Mouse (Mus musculus) heart, embryonic 11.5 days (tissue): Measurements from ENCODE around the gene Zc3h12b. TPM values are rescaled to one million over a fixed set of nuclear protein-coding genes. Genes with fewer than 3 reads are reported as not detected.
A peak's percentile ranks its signal among the peaks of the same experiment; 100 is the strongest.

Experiments
- ATAC-seq: fragments of 200-750 bp; cut with Nextera tagmentation; replicated peaks from 2 replicates; pipeline ENCODE4 v1.8.0; 2017; ENCODE audit warnings: moderate library complexity; ENCODE audit not compliant: insufficient number of reproducible peaks, low FRiP score, low TSS enrichment
- H3K27ac ChIP-seq: fragments of 300-500 bp; sonication (generic); 2 replicates; pipeline ENCODE4 v1.5.1; 2014; ENCODE audit warnings: mild to moderate bottlenecking, low read depth, low read length
- H3K27me3 ChIP-seq: fragments of 300-500 bp; sonication (generic); 2 replicates; pipeline ENCODE4 v1.6.1; 2014; ENCODE audit warnings: mild to moderate bottlenecking, low read length, mixed read lengths; ENCODE audit not compliant: control insufficient read depth, insufficient read depth
- H3K36me3 ChIP-seq: fragments of 300-500 bp; sonication (generic); 2 replicates; pipeline ENCODE4 v1.6.1; 2014; ENCODE audit warnings: mild to moderate bottlenecking, low read length, moderate library complexity, mixed read lengths; ENCODE audit not compliant: control insufficient read depth, insufficient read depth
- H3K4me1 ChIP-seq: fragments of 300-500 bp; sonication (generic); 2 replicates; pipeline ENCODE4 v1.6.1; 2014; ENCODE audit warnings: low read length; ENCODE audit not compliant: control insufficient read depth, insufficient read depth
- H3K4me2 ChIP-seq: fragments of 300-500 bp; sonication (generic); 2 replicates; pipeline ENCODE4 v1.6.1; 2014; ENCODE audit warnings: mild to moderate bottlenecking, moderate library complexity
- H3K4me3 ChIP-seq: fragments of 300-500 bp; sonication (generic); 2 replicates; pipeline ENCODE4 v1.5.1; 2014; ENCODE audit warnings: low read depth, low read length
- H3K9ac ChIP-seq: fragments of 300-500 bp; sonication (generic); 2 replicates; pipeline ENCODE4 v1.6.1; 2014; ENCODE audit warnings: mild to moderate bottlenecking, low read depth, low read length, moderate library complexity
- H3K9me3 ChIP-seq: fragments of 300-500 bp; sonication (generic); replicated peaks from 2 replicates; pipeline ENCODE4 v1.6.1; 2016; ENCODE audit warnings: low read length; ENCODE audit not compliant: control insufficient read depth
- WGBS: fragments of 180-500 bp; shearing (Covaris S2); extraction: QIAGEN DNeasy Blood & Tissue Kit; methylation state at CpG from one replicate; pipeline ENCODE4 v1.1.7; 2014; ENCODE audit not compliant: insufficient replicate concordance; 5-methylcytosine and 5-hydroxymethylcytosine counted together
- polyA plus RNA-seq: library from polyadenylated mRNA; unstranded; fragments of >200 nt; fragmentation: Nextera tagmentation; extraction: Ambion mirVana; gene quantifications from 2 replicates; pipeline ENCODE4 v1.2.1, GENCODE M21; 2014

Zc3h12b gene
- 2.1 and 3.5 TPM in 2 replicates for polyA plus RNA-seq

- ATAC-seq = peak; percentile 88
- Histone ChIP-seq H3K9ac (peak within 1 kb of the TSS; percentile 59; the same call in 1 of the 2 replicates), H3K27ac (peak within 1 kb of the TSS; percentile 41; the same call in 1 of the 2 replicates), H3K4me2 (peak within 1 kb of the TSS; percentile 60), H3K36me3 (no peaks in the 10 kb centered on the region), H3K4me1 (no peaks in the 10 kb centered on the region), H3K27me3 (no peaks in the 10 kb centered on the region), H3K9me3 (no peaks in the 10 kb centered on the region), H3K4me3 (peak within 1 kb of the TSS; percentile 48)
- WGBS = 11% methylated on average over 44 of the region's 46 CpGs
These were observed at the start of gene Zc3h12b for GRCm38 (mm10) chrX:95711227-95712111. TSS of gene Zc3h12b (plus strand) at chrX:95711678.

DNA sequence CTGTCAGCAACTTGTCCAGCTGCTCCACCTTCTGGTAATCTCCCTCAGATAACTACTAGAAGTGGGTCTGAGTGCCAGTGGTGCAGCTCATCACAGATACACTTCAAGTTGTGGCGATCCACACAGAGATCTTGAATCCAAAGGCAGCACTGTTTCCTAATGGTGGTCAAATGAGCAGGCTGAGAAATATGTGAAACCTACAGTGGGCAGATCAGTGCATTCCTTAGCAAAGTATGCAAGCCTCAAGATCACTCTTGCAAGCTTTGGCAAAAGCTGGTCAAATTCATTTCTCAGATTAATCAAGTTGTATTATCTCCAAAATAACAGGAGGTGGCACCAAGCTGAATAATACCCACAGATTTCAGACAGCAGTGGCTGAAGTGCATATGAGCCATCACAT is 29.3 kb upstream of the Zc3h12b start:
- Histone ChIP-seq H3K36me3 (no peaks in the 10 kb centered on the region), H3K4me3 (no peak overlapping the region), H3K4me2 (no peak overlapping the region), H3K27me3 (no peaks in the 10 kb centered on the region), H3K9me3 (no peaks in the 10 kb centered on the region), H3K9ac (no peak overlapping the region), H3K4me1 (no peaks in the 10 kb centered on the region), H3K27ac (no peak overlapping the region)
- 47% methylated on average over 1 of the region's 1 CpGs for WGBS
- no peak for ATAC-seq

GRCm38 (mm10) chrX:95687119-95687518 is 24.4 kb upstream of the Zc3h12b start:
- 35% methylated on average over 1 of the region's 1 CpGs for WGBS
- H3K27ac ChIP-seq = no peak overlapping the region

DNA sequence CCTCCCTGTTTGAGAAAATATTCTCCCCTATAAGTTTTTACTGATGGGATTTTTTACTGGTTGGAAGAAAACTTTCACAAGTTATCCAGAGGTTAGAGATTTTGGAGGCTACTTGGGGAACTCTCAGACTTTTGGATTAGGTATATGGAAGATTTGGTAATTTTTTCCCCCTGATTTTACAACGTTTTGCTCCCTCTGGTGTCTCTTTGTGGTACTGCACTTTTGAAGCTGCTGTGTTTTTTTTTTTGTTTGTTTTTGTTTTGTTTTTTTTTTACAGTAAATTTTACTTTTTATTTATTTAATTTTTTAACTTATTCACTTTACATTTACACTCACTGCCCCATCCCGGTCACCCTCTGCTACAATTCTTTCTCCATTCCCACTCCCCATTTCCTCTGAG is 26.8 kb downstream of the Zc3h12b start:
- H3K4me3 ChIP-seq = no peak overlapping the region
- ATAC-seq = no peak
- no peak overlapping the region for H3K9ac ChIP-seq
- no peaks in the 10 kb centered on the region for H3K36me3 ChIP-seq
- no peak overlapping the region for H3K27ac ChIP-seq
- no peaks in the 10 kb centered on the region for H3K9me3 ChIP-seq
- H3K27me3 ChIP-seq = no peaks in the 10 kb centered on the region
- H3K4me2 ChIP-seq = no peak overlapping the region
- no peaks in the 10 kb centered on the region for H3K4me1 ChIP-seq
- WGBS = 28% methylated on average over 2 of the region's 2 CpGs

More at GRCm38 (mm10) chrX:95687119-95687518, 24.4 kb upstream of the Zc3h12b start:
- H3K36me3 ChIP-seq = no peaks in the 10 kb centered on the region
- H3K4me3 ChIP-seq = no peak overlapping the region
- H3K4me2 ChIP-seq = no peak overlapping the region
- H3K27me3 ChIP-seq = no peaks in the 10 kb centered on the region
- ATAC-seq = no peak
- H3K9me3 ChIP-seq = no peaks in the 10 kb centered on the region
- no peak overlapping the region for H3K9ac ChIP-seq
- no peaks in the 10 kb centered on the region for H3K4me1 ChIP-seq

- H3K4me1 ChIP-seq = no peaks in the 10 kb centered on the region
- WGBS = 78% methylated on average over 3 of the region's 3 CpGs
- H3K27me3 ChIP-seq = no peaks in the 10 kb centered on the region
- no peaks in the 10 kb centered on the region for H3K9me3 ChIP-seq
- no peak overlapping the region for H3K27ac ChIP-seq
- no peak overlapping the region for H3K9ac ChIP-seq
- H3K36me3 ChIP-seq = no peaks in the 10 kb centered on the region
- H3K4me3 ChIP-seq = no peak overlapping the region
- no peak for ATAC-seq
- H3K4me2 ChIP-seq = no peak overlapping the region
These were observed 84.4 kb downstream of the Zc3h12b start for GRCm38 (mm10) chrX:95795881-95796280.

DNA sequence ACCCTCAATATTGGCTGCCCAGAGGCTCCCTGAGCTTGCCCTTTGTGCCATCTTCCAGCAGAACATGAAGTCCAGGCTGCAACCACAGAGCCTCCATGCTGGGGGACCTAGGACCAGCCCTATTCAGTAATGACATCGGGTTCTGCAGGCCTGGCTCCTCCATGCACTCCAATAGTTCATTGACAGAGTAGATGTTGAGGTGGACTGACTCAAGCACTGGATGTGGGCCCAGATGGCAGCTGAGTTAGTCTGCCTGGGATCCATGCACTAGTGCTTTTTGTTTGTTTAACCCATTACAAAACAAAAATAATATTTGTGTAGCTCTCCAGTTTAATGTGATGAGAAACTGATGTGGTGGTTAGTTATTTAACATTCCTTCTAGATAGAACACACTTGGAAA is 90.3 kb downstream of the Zc3h12b start:
- Histone ChIP-seq H3K9me3 (no peaks in the 10 kb centered on the region), H3K36me3 (no peaks in the 10 kb centered on the region), H3K27me3 (no peaks in the 10 kb centered on the region), H3K4me3 (no peak overlapping the region), H3K27ac (no peak overlapping the region), H3K4me1 (no peaks in the 10 kb centered on the region), H3K4me2 (no peak overlapping the region), H3K9ac (no peak overlapping the region)
- ATAC-seq = no peak
- WGBS = 75% methylated on average over 1 of the region's 1 CpGs

DNA sequence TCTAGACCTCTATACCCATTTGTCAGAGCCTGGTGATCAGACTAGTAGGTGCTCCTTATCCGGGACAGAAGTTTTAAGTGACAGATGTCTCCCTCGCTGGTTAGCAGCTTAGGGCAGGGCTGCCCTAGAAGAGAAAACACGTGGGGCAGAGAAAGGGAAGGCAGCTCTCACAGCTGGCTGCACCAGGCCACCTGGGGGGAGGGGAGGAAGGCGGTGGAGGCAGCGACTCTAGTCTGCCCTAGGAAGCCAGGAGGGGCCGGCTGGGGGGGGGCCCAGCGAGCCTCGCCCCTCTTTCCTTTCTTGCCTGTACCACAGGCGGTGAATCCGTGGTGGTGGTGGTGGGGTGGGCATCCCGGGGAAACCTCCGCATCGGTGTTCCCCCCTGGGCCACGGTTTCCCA is 141.3 kb downstream of the Zc3h12b start:
- H3K27me3 ChIP-seq = no peaks in the 10 kb centered on the region
- no peak overlapping the region for H3K4me2 ChIP-seq
- WGBS = 59% methylated on average over 13 of the region's 14 CpGs
- no peak for ATAC-seq
- no peaks in the 10 kb centered on the region for H3K36me3 ChIP-seq
- H3K4me1 ChIP-seq = no peaks in the 10 kb centered on the region
- no peak overlapping the region for H3K27ac ChIP-seq
- H3K9ac ChIP-seq = no peak overlapping the region
- H3K9me3 ChIP-seq = no peaks in the 10 kb centered on the region
- H3K4me3 ChIP-seq = no peak overlapping the region

DNA sequence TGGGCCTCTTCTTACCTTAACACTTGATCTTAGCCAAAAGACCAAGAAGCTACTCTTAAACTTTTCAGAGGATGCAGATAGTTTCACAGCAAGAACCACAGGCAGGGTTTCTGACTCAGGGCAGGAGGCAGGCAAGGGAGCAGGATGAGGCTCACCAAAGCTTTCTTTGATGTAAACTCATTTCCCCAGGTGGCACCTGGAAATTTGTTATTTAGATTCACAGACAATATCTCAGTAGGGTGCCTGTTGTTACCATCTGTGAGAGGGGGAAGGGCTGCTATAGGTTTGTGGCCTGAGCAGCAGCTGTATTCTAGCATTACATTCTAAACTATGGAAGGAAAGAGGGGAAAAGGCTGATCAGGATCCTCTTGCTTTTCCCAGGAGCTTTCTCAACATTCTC is 169.6 kb downstream of the Zc3h12b start:
- H3K27me3 ChIP-seq = no peaks in the 10 kb centered on the region

GRCm38 (mm10) chrX:95902716-95903115 is 191.2 kb downstream of the Zc3h12b start:
- ATAC-seq = no peak
- no peak overlapping the region for H3K9ac ChIP-seq

More for the DNA sequence above, 169.6 kb downstream of the Zc3h12b start:
- Histone ChIP-seq H3K9ac (no peak overlapping the region), H3K4me2 (no peak overlapping the region), H3K36me3 (no peaks in the 10 kb centered on the region), H3K4me1 (no peaks in the 10 kb centered on the region), H3K27ac (no peak overlapping the region), H3K4me3 (no peak overlapping the region), H3K9me3 (no peaks in the 10 kb centered on the region)
- ATAC-seq = no peak

More at GRCm38 (mm10) chrX:95902716-95903115, 191.2 kb downstream of the Zc3h12b start:
- H3K4me3 ChIP-seq = no peak overlapping the region
- H3K4me1 ChIP-seq = no peaks in the 10 kb centered on the region
- no peaks in the 10 kb centered on the region for H3K9me3 ChIP-seq
- 66% methylated on average over 3 of the region's 3 CpGs for WGBS
- H3K4me2 ChIP-seq = no peak overlapping the region
- no peaks in the 10 kb centered on the region for H3K36me3 ChIP-seq
- H3K27me3 ChIP-seq = no peaks in the 10 kb centered on the region
- H3K27ac ChIP-seq = no peak overlapping the region
